Mouse (Mus musculus): Measurements from ENCODE around the gene Aida. TPM values are rescaled to one million over a fixed set of nuclear protein-coding genes. Genes with fewer than 3 reads are reported as not detected.

The Aida gene
- total and polyA plus RNA-seq, 2 experiments from 2014 or later: 19.6 to 26.8 TPM

DNA sequence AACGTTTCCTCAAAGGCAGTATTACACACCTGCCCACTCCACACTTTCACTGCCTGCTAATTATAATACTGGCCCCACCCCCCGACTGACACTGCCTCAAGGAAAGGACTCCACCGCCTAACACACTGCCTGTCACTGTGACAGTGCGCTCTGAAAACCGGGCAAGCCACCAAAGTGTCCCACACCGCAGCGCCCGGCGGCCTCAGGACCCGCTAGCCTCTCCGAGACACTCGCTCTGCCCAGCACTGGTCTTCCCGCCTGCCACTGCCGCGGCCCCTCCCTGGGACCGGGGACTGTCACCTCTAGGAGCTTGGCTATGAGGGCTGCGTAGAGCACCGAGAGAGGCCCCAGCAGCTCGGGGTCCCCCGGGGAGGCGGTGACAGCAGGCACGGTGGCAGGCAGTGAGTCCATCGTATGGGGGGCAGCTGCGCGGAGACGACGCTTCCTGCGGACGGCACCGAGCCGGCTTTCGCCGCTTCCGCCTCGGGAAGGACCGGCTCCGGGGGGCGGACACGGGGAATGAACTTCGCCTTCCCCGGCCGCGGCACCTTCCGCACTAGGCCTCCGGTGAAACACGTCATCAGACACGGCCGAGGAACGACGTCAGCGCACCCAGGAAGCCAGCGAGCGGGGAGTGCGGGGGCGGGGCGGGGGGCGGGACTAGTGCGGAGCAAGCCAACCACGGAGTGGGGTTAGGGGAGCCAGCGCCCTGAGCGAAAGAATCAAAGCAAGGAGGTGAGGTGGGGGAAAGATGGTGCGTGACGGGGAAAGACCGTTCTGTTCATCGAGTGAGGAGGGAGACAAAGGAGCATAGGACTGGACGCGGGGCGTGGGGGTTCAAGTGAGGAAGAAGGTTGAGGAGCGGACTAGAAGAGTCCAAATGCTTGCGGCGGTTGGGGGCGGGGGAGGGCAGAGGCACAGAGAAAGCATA is 48.8 kb downstream of the Aida start:
- ATAC-seq (ENCODE audit: insufficient read depth, low read depth) (peak; percentile 99), DNase-seq (ENCODE audit: low spot score) (peak; percentile 86)
- TF ChIP-seq EP300 (IDR thresholded peaks at IDR 0.05; ENCODE audit: low read depth): no peak
- TF ChIP-seq CTCF (IDR thresholded peaks at IDR 0.05; ENCODE audit: low read depth): no peak
- no peaks in the 10 kb centered on the region; the same call in 1 of the 2 replicates for H3K4me1 ChIP-seq (ENCODE audit: control insufficient read depth, insufficient read depth)
- H3K27me3 ChIP-seq (ENCODE audit: control insufficient read depth, insufficient read depth, low read length): no peaks in the 10 kb centered on the region
- H3K9ac ChIP-seq (replicated peaks; ENCODE audit: low read depth, low read length): peak overlapping the region; percentile 87
- no peaks in the 10 kb centered on the region for H3K9me3 ChIP-seq (replicated peaks; ENCODE audit: control insufficient read depth, low read length)
- H3K27ac ChIP-seq (ENCODE audit: low read depth): peak overlapping the region; percentile 87
- H3K36me3 ChIP-seq (replicated peaks; ENCODE audit: control insufficient read depth, insufficient read depth, low read length): peaks cover 31% of the 10 kb centered on the region
- H3K4me2 ChIP-seq (ENCODE audit: low read depth, low read length): peak overlapping the region; percentile 77
- H3K4me3 ChIP-seq (ENCODE audit: low read depth, low read length): peak overlapping the region; percentile 85
- under 1% methylated on average over 72 of the region's 72 CpGs for WGBS

DNA sequence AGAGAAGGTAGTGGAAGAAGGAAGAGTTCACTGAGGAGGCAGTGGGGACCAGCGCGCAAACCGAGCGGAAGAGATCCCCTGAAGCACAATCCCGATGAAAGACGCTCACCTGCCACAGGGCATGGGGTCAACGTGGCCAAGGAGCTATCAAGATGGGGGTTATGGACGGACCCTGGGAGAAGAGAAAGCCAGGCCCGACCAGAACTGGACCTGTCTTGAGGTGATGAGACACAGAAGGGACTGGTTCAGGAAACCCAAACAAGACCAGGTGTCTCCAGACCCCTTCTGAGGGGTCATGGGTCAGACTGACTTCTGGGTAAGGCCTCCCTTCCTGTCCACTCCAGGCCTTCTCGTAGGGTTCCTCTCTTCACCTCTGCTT is 49.4 kb downstream of the Aida start:
- Histone ChIP-seq H3K4me3 (ENCODE audit: low read depth, low read length) (peak overlapping the region; percentile 85), H3K4me2 (ENCODE audit: low read depth, low read length) (peak overlapping the region; percentile 77), H3K27me3 (ENCODE audit: control insufficient read depth, insufficient read depth, low read length) (no peaks in the 10 kb centered on the region), H3K27ac (ENCODE audit: low read depth) (peak overlapping the region; percentile 87), H3K9me3 (replicated peaks; ENCODE audit: control insufficient read depth, low read length) (no peaks in the 10 kb centered on the region), H3K4me1 (ENCODE audit: control insufficient read depth, insufficient read depth) (no peaks in the 10 kb centered on the region; the same call in 1 of the 2 replicates), H3K9ac (replicated peaks; ENCODE audit: low read depth, low read length) (peak overlapping the region; percentile 87), H3K36me3 (replicated peaks; ENCODE audit: control insufficient read depth, insufficient read depth, low read length) (peaks cover 38% of the 10 kb centered on the region)
- TF ChIP-seq CTCF (IDR thresholded peaks at IDR 0.05; ENCODE audit: low read depth) (no peak), EP300 (IDR thresholded peaks at IDR 0.05; ENCODE audit: low read depth) (no peak)
- WGBS: 7% methylated on average over 9 of the region's 10 CpGs
- DNase-seq (ENCODE audit: low spot score): no peak
- no peak for ATAC-seq (ENCODE audit: insufficient read depth, low read depth)

DNA sequence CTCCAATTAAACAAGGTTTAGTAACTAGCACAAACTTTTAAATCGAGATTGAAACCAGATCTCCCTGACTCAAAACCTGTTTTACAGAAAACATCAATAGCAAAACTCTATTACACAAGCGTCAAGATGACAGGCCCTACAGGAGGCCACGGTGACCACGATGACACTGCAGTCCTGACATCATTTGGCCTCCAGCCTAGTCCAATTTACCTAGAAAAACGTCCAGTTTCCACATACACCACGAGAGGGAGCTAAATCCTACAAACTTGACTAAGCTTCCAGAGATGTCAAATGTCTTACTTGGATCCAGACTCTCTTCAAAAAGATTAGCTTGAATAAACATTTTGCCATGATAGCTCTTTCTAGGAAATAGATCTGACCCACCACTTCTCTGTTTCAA is 53.5 kb downstream of the Aida start:
- DNase-seq (ENCODE audit: low spot score): peak; percentile 59
- H3K4me2 ChIP-seq (ENCODE audit: low read depth, low read length): no peak overlapping the region
- no peak overlapping the region for H3K4me3 ChIP-seq (ENCODE audit: low read depth, low read length)
- no peaks in the 10 kb centered on the region for H3K9me3 ChIP-seq (replicated peaks; ENCODE audit: control insufficient read depth, low read length)
- peaks cover 66% of the 10 kb centered on the region for H3K36me3 ChIP-seq (replicated peaks; ENCODE audit: control insufficient read depth, insufficient read depth, low read length)
- H3K27me3 ChIP-seq (ENCODE audit: control insufficient read depth, insufficient read depth, low read length): no peaks in the 10 kb centered on the region
- ATAC-seq (ENCODE audit: insufficient read depth, low read depth): no peak
- H3K4me1 ChIP-seq (ENCODE audit: control insufficient read depth, insufficient read depth): no peaks in the 10 kb centered on the region
- H3K9ac ChIP-seq (replicated peaks; ENCODE audit: low read depth, low read length): no peak overlapping the region
- TF ChIP-seq CTCF (IDR thresholded peaks at IDR 0.05; ENCODE audit: low read depth): peak; percentile 70
- no peak for TF ChIP-seq EP300 (IDR thresholded peaks at IDR 0.05; ENCODE audit: low read depth)
- no peak overlapping the region for H3K27ac ChIP-seq (ENCODE audit: low read depth)
- 16% methylated on average over 6 of the region's 6 CpGs for WGBS

DNA sequence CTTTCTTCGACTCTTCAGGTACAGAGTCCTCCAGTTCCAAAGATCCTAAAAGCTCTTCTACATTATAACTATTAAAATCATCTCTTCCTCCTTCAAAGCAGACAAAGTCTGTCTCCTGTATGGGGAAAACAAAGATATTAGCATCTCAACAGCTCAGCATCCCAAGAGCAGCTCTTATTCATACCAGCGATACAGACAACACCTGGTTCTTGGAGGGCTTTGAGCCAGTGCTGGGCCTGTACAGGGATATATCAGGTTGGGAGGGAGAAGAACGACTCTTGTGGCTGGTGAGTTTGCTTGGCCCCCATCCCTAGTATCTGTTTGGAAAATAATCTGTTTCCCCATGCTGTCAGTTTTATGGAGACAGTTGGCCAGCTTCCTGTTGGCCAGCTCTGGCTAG is 62.5 kb downstream of the Aida start:
- no peak for ATAC-seq (ENCODE audit: insufficient read depth, low read depth)

DNA sequence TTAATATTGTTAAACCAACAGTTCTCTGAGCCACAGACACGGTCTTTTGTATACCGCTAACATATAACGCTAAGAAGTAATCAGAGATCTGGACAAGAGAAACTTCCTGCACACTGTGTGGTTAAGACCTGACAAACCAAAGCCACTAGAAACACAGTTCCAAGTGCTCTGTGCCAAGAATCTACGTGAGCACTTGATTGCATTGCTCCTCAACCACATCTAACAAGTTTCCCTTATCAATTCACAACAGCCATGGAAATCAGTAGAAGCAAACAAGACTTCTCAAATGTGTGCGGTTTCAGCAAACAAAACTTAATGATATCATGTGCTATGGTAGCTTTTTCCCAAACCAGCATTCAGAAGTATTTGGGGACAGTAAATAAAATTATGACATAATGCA is 65.9 kb downstream of the Aida start:
- 82% methylated on average over 5 of the region's 5 CpGs for WGBS
- no peak overlapping the region for H3K9ac ChIP-seq (replicated peaks; ENCODE audit: low read depth, low read length)
- no peaks in the 10 kb centered on the region for H3K27me3 ChIP-seq (ENCODE audit: control insufficient read depth, insufficient read depth, low read length)
- H3K4me1 ChIP-seq (ENCODE audit: control insufficient read depth, insufficient read depth): no peaks in the 10 kb centered on the region
- no peak overlapping the region for H3K4me2 ChIP-seq (ENCODE audit: low read depth, low read length)
- no peak for ATAC-seq (ENCODE audit: insufficient read depth, low read depth)
- H3K27ac ChIP-seq (ENCODE audit: low read depth): no peak overlapping the region
- DNase-seq (ENCODE audit: low spot score): no peak
- TF ChIP-seq EP300 (IDR thresholded peaks at IDR 0.05; ENCODE audit: low read depth) (no peak), CTCF (IDR thresholded peaks at IDR 0.05; ENCODE audit: low read depth) (no peak)
- H3K9me3 ChIP-seq (replicated peaks; ENCODE audit: control insufficient read depth, low read length): no peaks in the 10 kb centered on the region
- H3K4me3 ChIP-seq (ENCODE audit: low read depth, low read length): no peak overlapping the region
- H3K36me3 ChIP-seq (replicated peaks; ENCODE audit: control insufficient read depth, insufficient read depth, low read length): peaks cover 61% of the 10 kb centered on the region

More for the DNA sequence above, 62.5 kb downstream of the Aida start:
- H3K36me3 ChIP-seq (replicated peaks; ENCODE audit: control insufficient read depth, insufficient read depth, low read length): peaks cover 73% of the 10 kb centered on the region
- WGBS: 90% methylated on average over 3 of the region's 3 CpGs
- H3K4me1 ChIP-seq (ENCODE audit: control insufficient read depth, insufficient read depth): no peaks in the 10 kb centered on the region
- no peak overlapping the region for H3K27ac ChIP-seq (ENCODE audit: low read depth)
- no peak overlapping the region for H3K4me3 ChIP-seq (ENCODE audit: low read depth, low read length)
- DNase-seq (ENCODE audit: low spot score): no peak
- TF ChIP-seq CTCF (IDR thresholded peaks at IDR 0.05; ENCODE audit: low read depth) (no peak), EP300 (IDR thresholded peaks at IDR 0.05; ENCODE audit: low read depth) (no peak)
- no peak overlapping the region for H3K4me2 ChIP-seq (ENCODE audit: low read depth, low read length)
- no peaks in the 10 kb centered on the region for H3K27me3 ChIP-seq (ENCODE audit: control insufficient read depth, insufficient read depth, low read length)
- no peak overlapping the region for H3K9ac ChIP-seq (replicated peaks; ENCODE audit: low read depth, low read length)
- H3K9me3 ChIP-seq (replicated peaks; ENCODE audit: control insufficient read depth, low read length): no peaks in the 10 kb centered on the region
